Mouse (Mus musculus): ENCODE results near the gene Hnrnpa3. TPM values are rescaled to one million over a fixed set of nuclear protein-coding genes. Genes with fewer than 3 reads are reported as not detected.

Hnrnpa3 gene
- polyA plus RNA-seq, 1 experiment from 2014 or later: 139 TPM

GRCm38 (mm10) chr2:75618712-75619111 is 40.3 kb upstream of the Hnrnpa3 start:
- 60% methylated on average over 6 of the region's 6 CpGs for WGBS
- H3K4me2 ChIP-seq (ENCODE audit: low read depth, low read length): no peak overlapping the region
- H3K4me1 ChIP-seq (ENCODE audit: control insufficient read depth, insufficient read depth, low read length): no peaks in the 10 kb centered on the region
- peak overlapping the region; percentile 13; the same call in 1 of the 2 replicates for H3K27ac ChIP-seq (ENCODE audit: low read length)
- ATAC-seq (replicated peaks; ENCODE audit: extremely low read depth, insufficient read depth, low FRiP score): no peak
- H3K9me3 ChIP-seq (replicated peaks; ENCODE audit: control insufficient read depth, low read length): no peaks in the 10 kb centered on the region
- H3K9ac ChIP-seq (ENCODE audit: low read length): no peak overlapping the region
- no peak overlapping the region for H3K4me3 ChIP-seq (ENCODE audit: low read length)
- no peaks in the 10 kb centered on the region for H3K27me3 ChIP-seq (ENCODE audit: control insufficient read depth, insufficient read depth, low read length)
- no peaks in the 10 kb centered on the region for H3K36me3 ChIP-seq (ENCODE audit: control insufficient read depth, insufficient read depth)

GRCm38 (mm10) chr2:75621873-75622654 is 37.0 kb upstream of the Hnrnpa3 start:
- Histone ChIP-seq H3K27me3 (ENCODE audit: control insufficient read depth, insufficient read depth, low read length) (no peaks in the 10 kb centered on the region), H3K4me1 (ENCODE audit: control insufficient read depth, insufficient read depth, low read length) (no peaks in the 10 kb centered on the region), H3K9me3 (replicated peaks; ENCODE audit: control insufficient read depth, low read length) (no peaks in the 10 kb centered on the region), H3K4me3 (ENCODE audit: low read length) (no peak overlapping the region), H3K27ac (ENCODE audit: low read length) (peak overlapping the region; percentile 26), H3K36me3 (ENCODE audit: control insufficient read depth, insufficient read depth) (no peaks in the 10 kb centered on the region), H3K9ac (ENCODE audit: low read length) (no peak overlapping the region), H3K4me2 (ENCODE audit: low read depth, low read length) (no peak overlapping the region)
- ATAC-seq (replicated peaks; ENCODE audit: extremely low read depth, insufficient read depth, low FRiP score): peak; percentile 32; the same call in 1 of the 2 replicates
- WGBS: 72% methylated on average over 14 of the region's 14 CpGs

- Histone ChIP-seq H3K27me3 (ENCODE audit: control insufficient read depth, insufficient read depth, low read length) (no peaks in the 10 kb centered on the region), H3K9ac (ENCODE audit: low read length) (no peak overlapping the region), H3K27ac (ENCODE audit: low read length) (no peak overlapping the region), H3K4me2 (ENCODE audit: low read depth, low read length) (no peak overlapping the region), H3K36me3 (ENCODE audit: control insufficient read depth, insufficient read depth) (no peaks in the 10 kb centered on the region), H3K4me3 (ENCODE audit: low read length) (no peak overlapping the region), H3K4me1 (ENCODE audit: control insufficient read depth, insufficient read depth, low read length) (no peaks in the 10 kb centered on the region), H3K9me3 (replicated peaks; ENCODE audit: control insufficient read depth, low read length) (no peaks in the 10 kb centered on the region)
- 61% methylated on average over 3 of the region's 3 CpGs for WGBS
- ATAC-seq (replicated peaks; ENCODE audit: extremely low read depth, insufficient read depth, low FRiP score): no peak
Measured at GRCm38 (mm10) chr2:75625086-75625485, 34.0 kb upstream of the Hnrnpa3 start.

GRCm38 (mm10) chr2:75626597-75627440 is 32.2 kb upstream of the Hnrnpa3 start:
- Histone ChIP-seq H3K27ac (ENCODE audit: low read length) (no peak overlapping the region), H3K4me1 (ENCODE audit: control insufficient read depth, insufficient read depth, low read length) (peaks cover 5% of the 10 kb centered on the region)

GRCm38 (mm10) chr2:75628487-75628886 is 30.6 kb upstream of the Hnrnpa3 start:
- ATAC-seq (replicated peaks; ENCODE audit: extremely low read depth, insufficient read depth, low FRiP score): no peak
- 88% methylated on average over 8 of the region's 8 CpGs for WGBS
- H3K27ac ChIP-seq (ENCODE audit: low read length): no peak overlapping the region
- no peaks in the 10 kb centered on the region for H3K36me3 ChIP-seq (ENCODE audit: control insufficient read depth, insufficient read depth)
- H3K4me1 ChIP-seq (ENCODE audit: control insufficient read depth, insufficient read depth, low read length): peaks cover 9% of the 10 kb centered on the region
- no peaks in the 10 kb centered on the region for H3K27me3 ChIP-seq (ENCODE audit: control insufficient read depth, insufficient read depth, low read length)
- H3K4me2 ChIP-seq (ENCODE audit: low read depth, low read length): no peak overlapping the region
- H3K9me3 ChIP-seq (replicated peaks; ENCODE audit: control insufficient read depth, low read length): no peaks in the 10 kb centered on the region
- no peak overlapping the region for H3K9ac ChIP-seq (ENCODE audit: low read length)
- H3K4me3 ChIP-seq (ENCODE audit: low read length): no peak overlapping the region

More at GRCm38 (mm10) chr2:75626597-75627440, 32.2 kb upstream of the Hnrnpa3 start:
- WGBS: 67% methylated on average over 6 of the region's 6 CpGs
- no peak overlapping the region for H3K4me3 ChIP-seq (ENCODE audit: low read length)
- ATAC-seq (replicated peaks; ENCODE audit: extremely low read depth, insufficient read depth, low FRiP score): no peak
- no peaks in the 10 kb centered on the region for H3K36me3 ChIP-seq (ENCODE audit: control insufficient read depth, insufficient read depth)
- no peaks in the 10 kb centered on the region for H3K9me3 ChIP-seq (replicated peaks; ENCODE audit: control insufficient read depth, low read length)
- H3K4me2 ChIP-seq (ENCODE audit: low read depth, low read length): no peak overlapping the region
- H3K9ac ChIP-seq (ENCODE audit: low read length): no peak overlapping the region
- no peaks in the 10 kb centered on the region for H3K27me3 ChIP-seq (ENCODE audit: control insufficient read depth, insufficient read depth, low read length)

GRCm38 (mm10) chr2:75631421-75631820 is 27.6 kb upstream of the Hnrnpa3 start:
- ATAC-seq (replicated peaks; ENCODE audit: extremely low read depth, insufficient read depth, low FRiP score): no peak
- Histone ChIP-seq H3K27ac (ENCODE audit: low read length) (no peak overlapping the region; the same call in 1 of the 2 replicates), H3K4me3 (ENCODE audit: low read length) (no peak overlapping the region), H3K9ac (ENCODE audit: low read length) (no peak overlapping the region), H3K36me3 (ENCODE audit: control insufficient read depth, insufficient read depth) (no peaks in the 10 kb centered on the region), H3K9me3 (replicated peaks; ENCODE audit: control insufficient read depth, low read length) (no peaks in the 10 kb centered on the region), H3K4me2 (ENCODE audit: low read depth, low read length) (no peak overlapping the region), H3K4me1 (ENCODE audit: control insufficient read depth, insufficient read depth, low read length) (peaks cover 9% of the 10 kb centered on the region), H3K27me3 (ENCODE audit: control insufficient read depth, insufficient read depth, low read length) (no peaks in the 10 kb centered on the region)
- WGBS: 64% methylated on average over 6 of the region's 6 CpGs

- Histone ChIP-seq H3K9ac (ENCODE audit: low read length) (no peak overlapping the region), H3K4me3 (ENCODE audit: low read length) (no peak overlapping the region), H3K4me1 (ENCODE audit: control insufficient read depth, insufficient read depth, low read length) (peaks cover 9% of the 10 kb centered on the region), H3K36me3 (ENCODE audit: control insufficient read depth, insufficient read depth) (no peaks in the 10 kb centered on the region), H3K9me3 (replicated peaks; ENCODE audit: control insufficient read depth, low read length) (no peaks in the 10 kb centered on the region), H3K27ac (ENCODE audit: low read length) (no peak overlapping the region), H3K27me3 (ENCODE audit: control insufficient read depth, insufficient read depth, low read length) (no peaks in the 10 kb centered on the region), H3K4me2 (ENCODE audit: low read depth, low read length) (no peak overlapping the region)
- no peak for ATAC-seq (replicated peaks; ENCODE audit: extremely low read depth, insufficient read depth, low FRiP score)
- 51% methylated on average over 6 of the region's 6 CpGs for WGBS
Measured at GRCm38 (mm10) chr2:75632043-75632442, 27.0 kb upstream of the Hnrnpa3 start.

- WGBS: 85% methylated on average over 12 of the region's 12 CpGs
- no peak overlapping the region for H3K9ac ChIP-seq (ENCODE audit: low read length)
- no peak for ATAC-seq (replicated peaks; ENCODE audit: extremely low read depth, insufficient read depth, low FRiP score)
- H3K27me3 ChIP-seq (ENCODE audit: control insufficient read depth, insufficient read depth, low read length): no peaks in the 10 kb centered on the region
- no peak overlapping the region for H3K4me3 ChIP-seq (ENCODE audit: low read length)
- H3K4me1 ChIP-seq (ENCODE audit: control insufficient read depth, insufficient read depth, low read length): peaks cover 9% of the 10 kb centered on the region
- H3K27ac ChIP-seq (ENCODE audit: low read length): no peak overlapping the region
- no peaks in the 10 kb centered on the region for H3K9me3 ChIP-seq (replicated peaks; ENCODE audit: control insufficient read depth, low read length)
- no peak overlapping the region for H3K4me2 ChIP-seq (ENCODE audit: low read depth, low read length)
- H3K36me3 ChIP-seq (ENCODE audit: control insufficient read depth, insufficient read depth): no peaks in the 10 kb centered on the region
Measured at GRCm38 (mm10) chr2:75632721-75633181, 26.3 kb upstream of the Hnrnpa3 start.

GRCm38 (mm10) chr2:75633381-75633780 is 25.7 kb upstream of the Hnrnpa3 start:
- WGBS: 58% methylated on average over 6 of the region's 6 CpGs
- no peaks in the 10 kb centered on the region for H3K9me3 ChIP-seq (replicated peaks; ENCODE audit: control insufficient read depth, low read length)
- no peak for ATAC-seq (replicated peaks; ENCODE audit: extremely low read depth, insufficient read depth, low FRiP score)

More at GRCm38 (mm10) chr2:75633381-75633780, 25.7 kb upstream of the Hnrnpa3 start:
- Histone ChIP-seq H3K4me2 (ENCODE audit: low read depth, low read length) (no peak overlapping the region), H3K27me3 (ENCODE audit: control insufficient read depth, insufficient read depth, low read length) (no peaks in the 10 kb centered on the region), H3K4me1 (ENCODE audit: control insufficient read depth, insufficient read depth, low read length) (peaks cover 9% of the 10 kb centered on the region), H3K4me3 (ENCODE audit: low read length) (no peak overlapping the region), H3K36me3 (ENCODE audit: control insufficient read depth, insufficient read depth) (no peaks in the 10 kb centered on the region), H3K9ac (ENCODE audit: low read length) (no peak overlapping the region), H3K27ac (ENCODE audit: low read length) (no peak overlapping the region)

All from heart, embryonic 16.5 days (tissue).